Mouse (Mus musculus) cerebellum, adult 11 months (tissue): ENCODE data around the gene Lhfpl4.
A peak's percentile ranks its signal among the peaks of the same experiment; 100 is the strongest.

ENCODE experiments used
- DNase-seq: peaks from one replicate; pipeline ENCODE4 v3.0.0; 2022

Gene Lhfpl4

DNA sequence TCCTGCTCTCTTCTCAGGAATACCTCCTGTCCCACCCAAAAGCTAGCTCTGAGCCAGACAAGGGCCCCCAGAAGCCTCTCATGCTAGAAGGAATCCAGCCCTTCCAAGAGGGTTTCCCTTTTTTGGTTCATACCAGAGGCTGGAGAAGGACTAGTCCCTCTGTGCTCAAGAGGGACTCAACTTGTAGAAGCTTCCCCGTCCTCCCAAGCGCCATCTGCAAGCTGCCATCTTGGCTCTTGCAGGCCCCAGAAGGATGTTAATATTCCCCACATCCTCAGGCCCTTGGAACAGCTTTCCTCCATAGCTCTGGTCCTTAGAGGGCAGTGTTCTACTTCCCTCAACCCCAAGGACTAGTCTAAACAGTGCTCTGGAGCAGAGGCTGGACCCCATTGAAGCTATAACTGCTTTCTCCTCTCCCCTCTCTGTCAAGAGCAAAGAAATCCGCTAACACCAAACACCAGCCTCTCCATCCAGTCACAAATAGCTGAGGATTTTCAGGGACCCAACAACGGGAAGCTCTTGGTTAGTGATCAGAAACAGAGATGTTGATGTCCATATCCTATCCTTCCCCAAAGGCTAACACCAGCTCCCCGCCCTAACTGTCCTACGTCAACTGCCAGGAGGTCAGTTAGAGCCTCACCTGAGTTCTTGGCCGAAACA is 26.7 kb downstream of the Lhfpl4 start:
- DNase-seq = no peak

DNA sequence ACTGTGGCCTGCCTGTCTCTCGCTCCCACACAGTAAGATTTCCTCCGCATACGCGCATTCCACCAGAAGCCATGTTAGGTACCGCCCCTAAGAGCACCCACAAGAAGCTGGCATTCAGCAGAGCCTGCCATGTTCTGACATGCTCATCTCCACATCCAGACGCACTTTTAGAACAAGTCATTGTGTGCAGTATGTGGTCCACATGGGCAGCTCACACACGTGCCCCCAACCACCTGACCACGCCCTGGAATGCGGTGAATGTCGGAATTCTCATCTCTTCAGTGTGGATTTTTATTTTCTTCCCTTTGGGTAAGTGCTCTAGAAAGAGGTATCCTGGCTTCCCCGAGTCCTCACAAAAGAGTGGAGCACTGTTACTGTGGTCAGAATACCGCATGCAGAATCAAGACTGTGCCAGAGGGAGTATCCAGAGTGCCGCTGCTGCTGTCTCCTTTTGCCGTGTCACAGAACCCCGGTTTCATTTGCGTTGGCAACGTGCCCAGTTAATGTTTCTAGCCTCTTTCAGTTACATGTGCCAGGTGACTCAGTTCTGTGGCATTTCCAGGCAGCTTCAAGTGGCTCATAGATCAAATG is 28.4 kb downstream of the Lhfpl4 start:
- peak; percentile 33 for DNase-seq

DNA sequence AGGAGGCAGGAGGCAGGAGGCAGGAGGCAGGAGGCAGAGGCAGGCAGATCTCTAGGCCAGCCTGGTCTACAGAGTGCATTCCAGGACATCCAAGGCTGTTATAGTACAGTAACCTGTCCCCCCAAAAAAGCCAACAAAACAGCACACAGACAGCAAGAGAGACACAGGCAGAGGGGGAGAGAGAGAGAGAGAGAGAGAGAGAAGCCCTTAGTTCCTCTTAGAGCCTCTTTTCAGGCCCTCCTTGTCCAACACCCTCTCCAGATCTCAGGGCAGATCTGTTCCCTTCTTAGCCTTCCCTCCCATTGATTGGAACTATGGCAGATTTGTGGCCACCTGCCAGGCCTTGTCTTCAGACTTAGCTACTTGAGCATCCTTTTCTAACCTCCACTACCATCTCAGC is 31.7 kb downstream of the Lhfpl4 start:
- no peak for DNase-seq

DNA sequence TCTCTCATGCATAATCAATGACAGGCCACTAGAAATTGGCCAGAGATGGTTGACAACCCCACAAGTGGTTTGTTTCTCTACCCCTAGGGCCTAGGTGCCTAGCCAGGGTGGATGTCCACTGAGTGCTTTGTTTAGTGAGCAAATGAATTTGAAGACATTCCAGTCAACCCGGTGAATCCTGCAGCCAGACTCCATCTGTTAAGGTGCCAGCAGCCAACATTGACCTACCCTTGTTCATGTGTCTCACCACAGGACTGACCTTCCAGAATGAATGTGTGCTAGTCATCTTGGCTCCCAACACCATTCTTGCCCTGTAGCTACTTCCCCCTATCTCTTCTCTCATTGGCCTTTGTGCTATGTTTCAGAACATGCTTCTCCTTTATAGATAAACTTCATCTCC is 33.2 kb downstream of the Lhfpl4 start:
- peak; percentile 48 for DNase-seq

DNA sequence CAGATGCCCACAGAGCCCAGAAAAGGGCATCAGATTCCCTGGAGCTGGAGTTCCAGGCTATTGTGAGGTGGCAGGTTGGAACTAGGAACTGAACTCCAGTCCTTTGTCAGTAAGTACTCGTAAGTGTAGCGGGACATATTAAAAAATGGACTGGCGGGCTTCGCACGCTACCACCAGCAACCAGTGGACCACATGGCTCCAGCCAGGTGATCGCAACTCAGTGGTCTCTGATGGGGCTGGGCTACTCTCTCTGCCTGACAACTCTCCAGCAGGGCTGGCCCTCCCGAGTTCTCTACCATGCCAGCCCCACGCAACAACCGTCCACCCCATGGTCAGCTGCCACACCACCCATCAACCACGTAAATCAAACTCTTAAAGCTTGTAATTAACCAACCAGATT is 35.1 kb downstream of the Lhfpl4 start:
- no peak for DNase-seq

DNA sequence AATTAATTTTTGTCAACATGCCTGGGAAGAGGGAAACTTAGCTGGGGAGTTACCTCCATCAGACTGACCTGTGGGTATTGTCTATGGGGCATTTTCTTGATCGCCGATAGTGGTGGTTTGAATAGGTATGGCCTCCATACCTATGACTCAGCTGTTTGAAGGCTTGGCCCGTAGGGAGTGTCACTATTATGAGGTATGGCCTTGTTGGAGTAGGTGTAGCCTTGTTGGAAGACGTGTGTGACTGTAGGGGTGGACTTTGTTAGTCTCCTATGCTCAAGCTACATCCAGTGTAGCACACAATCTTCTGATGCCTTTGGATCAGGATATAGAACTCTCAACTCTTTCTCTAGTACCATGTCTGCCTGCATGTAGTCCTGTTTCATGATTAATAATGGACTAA is 39.1 kb downstream of the Lhfpl4 start:
- DNase-seq = no peak

DNA sequence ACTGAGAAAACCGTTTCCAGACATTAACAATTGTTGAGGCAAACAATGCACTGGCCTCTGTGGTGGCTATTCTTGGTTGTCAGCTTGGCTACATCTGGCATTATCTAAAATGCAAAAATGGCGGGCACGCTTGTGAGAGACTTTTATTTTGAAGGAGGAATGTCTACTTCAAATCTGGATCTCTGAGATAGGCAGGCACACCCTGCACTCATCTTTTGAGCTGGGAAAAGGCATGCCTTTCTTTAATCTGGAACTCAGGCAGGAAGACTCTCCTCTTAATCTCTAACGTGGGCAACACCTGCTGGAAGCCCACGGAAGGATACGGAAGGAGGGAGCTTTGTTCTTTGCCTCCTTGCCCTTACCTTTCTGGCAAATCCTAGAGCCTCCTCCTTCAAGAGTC is 40.3 kb downstream of the Lhfpl4 start:
- DNase-seq = no peak

DNA sequence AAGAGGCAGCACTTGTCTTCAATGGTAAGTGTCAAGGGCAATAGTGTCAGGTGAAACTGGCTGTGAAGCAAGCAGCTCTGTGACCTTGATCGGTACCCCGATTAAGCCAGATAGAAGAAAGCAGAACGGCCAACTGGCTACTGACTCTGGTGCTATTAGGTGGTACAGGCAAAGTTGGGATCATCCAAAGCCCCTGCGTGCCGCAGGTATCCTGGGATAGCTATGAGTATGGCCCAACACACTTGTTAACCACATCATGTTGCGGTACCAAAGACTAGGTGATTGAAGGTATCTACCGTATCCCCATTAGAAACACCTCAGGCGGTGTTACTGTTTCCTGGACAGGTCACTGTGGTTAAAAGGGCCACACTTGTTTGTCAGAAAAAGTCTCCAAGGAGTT is 41.1 kb downstream of the Lhfpl4 start:
- no peak for DNase-seq

DNA sequence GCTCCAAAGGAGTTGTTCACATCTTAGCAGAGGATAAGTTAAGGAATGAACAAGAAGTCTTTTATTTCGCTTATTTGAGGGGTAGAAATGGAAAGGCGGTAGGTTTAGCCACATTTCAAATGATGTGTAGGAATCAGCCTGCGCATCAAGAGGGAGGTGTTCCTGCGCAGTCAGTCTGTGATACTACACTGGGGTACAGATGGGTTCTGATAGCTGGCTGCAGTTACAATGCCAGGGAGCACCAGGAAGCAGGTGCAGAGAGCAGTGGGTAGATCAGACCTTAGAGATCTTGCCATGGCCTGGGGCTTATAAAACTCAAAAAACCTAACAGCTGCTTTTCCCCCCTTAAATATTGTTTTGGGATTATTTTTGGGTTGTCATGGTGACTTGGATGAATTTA is 49.9 kb downstream of the Lhfpl4 start:
- no peak for DNase-seq

DNA sequence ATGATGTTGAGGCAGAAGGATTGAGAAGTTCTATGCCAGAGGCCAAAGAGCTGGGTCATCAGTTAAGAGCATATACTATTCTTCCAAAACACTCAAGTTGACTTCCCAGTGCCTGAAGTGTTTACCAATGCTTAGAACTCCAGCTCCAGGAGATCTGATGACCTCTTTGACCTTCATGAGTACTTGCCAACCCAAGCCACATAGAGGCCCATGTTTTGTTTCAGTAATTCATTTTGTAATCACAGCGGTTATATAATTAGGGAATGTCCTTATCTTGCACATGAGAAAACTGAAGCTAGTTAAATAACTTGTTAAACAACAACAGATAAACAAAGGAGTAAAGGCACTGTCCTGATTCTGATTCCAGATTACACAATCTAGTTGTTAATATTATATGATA is 50.4 kb downstream of the Lhfpl4 start:
- no peak for DNase-seq

DNA sequence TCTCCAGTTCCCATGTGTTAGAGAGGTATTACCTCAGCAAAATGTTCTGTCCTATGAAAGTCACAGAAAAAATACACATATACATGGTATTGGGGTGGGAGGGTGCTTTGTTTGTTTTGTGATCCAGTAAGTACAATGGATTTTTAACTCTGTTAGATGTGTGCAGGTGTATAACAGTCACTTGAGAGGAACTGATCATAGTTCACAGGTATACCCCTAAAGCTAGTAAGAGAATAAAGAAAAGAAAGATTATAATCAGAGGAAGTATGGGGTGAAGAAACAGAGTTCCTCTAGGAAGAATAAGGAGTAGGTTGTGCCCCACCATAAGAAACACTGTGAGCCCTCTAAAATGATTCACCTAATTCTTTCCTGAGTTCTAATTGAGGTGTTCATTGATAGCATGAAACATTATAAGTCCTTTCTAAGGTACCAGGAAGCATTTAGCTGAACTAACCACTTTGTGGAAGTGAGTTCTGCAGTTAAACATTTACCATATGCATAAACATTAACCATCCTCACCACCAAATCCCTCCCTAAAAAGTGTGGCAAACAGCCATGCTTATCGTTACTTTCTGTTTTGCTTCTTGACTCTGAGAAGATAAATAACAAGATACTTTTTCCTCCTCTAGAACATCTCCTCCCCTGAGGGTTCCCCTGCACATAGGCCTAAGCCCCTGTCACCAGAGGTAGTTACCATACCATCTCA is 53.6 kb downstream of the Lhfpl4 start:
- DNase-seq = no peak

DNA sequence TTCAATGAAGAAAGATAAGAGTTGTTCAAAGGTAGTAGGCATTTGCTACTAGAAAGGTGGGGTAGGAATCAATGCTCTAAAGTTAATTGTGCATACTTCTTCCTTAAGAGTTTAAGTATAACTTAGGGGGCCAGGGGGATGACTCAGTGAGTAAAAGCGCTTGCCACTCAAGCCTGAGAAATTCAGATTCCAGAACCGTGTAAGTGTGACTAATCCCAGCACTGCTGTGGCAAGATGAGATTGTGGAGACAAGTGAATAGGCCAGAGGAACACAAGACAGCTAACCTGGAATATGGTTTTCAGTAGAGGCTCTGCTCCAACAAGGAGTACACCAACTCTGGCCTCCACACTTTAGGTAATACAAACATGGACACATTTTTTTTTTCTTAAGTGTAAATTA is 61.8 kb downstream of the Lhfpl4 start:
- no peak for DNase-seq

DNA sequence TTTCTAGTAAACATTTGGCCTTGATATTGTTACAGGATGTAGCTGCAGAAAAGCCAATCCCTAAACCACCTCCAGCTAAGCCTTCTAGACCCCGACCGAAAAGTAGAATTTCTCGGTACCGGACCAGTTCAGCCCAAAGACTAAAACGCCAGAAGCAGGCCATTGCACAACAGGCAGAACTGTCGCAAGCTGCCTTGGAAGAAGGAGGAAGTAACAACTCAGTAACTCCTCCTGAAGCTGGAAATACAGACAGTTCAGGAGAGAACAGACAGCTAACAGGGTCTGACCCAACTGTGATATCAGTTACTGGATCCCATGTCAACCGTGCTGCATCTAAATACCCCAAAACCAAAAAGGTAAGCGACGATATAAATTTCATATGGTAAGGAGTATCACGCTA is 74.4 kb downstream of the Lhfpl4 start:
- DNase-seq = no peak
